Mouse (Mus musculus) C2C12 (cell line): ENCODE results near the gene Lalba.

ENCODE experiments used
- CEBPB ChIP-seq: IDR thresholded peaks from one replicate; pipeline ENCODE4 v1.6.1; 2011; ENCODE audit warnings: low read depth, mild to moderate bottlenecking, control low read depth, moderate library complexity
- CTCF ChIP-seq: IDR thresholded peaks from one replicate; pipeline ENCODE4 v1.5.1; 2011; ENCODE audit not compliant: control insufficient read depth, insufficient read depth, insufficient read length
- MYOD1 ChIP-seq: IDR thresholded peaks from one replicate; pipeline ENCODE4 v1.6.1; 2011; ENCODE audit warnings: low read depth; ENCODE audit not compliant: control insufficient read depth, insufficient read length
- USF1 ChIP-seq: IDR thresholded peaks from one replicate; pipeline ENCODE4 v1.6.1; 2011; ENCODE audit warnings: low read depth, mild to moderate bottlenecking, control low read depth, moderate library complexity

DNA sequence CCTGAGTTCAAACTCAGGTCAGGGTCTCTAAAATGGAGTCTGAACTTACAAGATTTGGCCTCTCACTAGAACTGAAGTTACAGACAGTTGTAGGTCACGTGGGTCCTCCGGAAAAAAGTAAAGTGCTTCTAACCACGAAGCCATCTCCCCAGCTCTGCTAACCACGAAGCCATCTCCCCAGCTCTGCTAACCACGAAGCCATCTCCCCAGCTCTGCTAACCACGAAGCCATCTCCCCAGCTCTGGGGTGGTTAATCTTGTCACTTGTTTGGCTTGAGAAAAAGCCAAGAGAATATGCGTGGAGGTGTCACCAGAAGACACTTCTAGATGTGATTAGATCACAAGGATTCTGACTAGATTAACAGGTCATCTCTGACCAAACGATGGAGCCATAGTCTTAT is 31.6 kb upstream of the Lalba start:
- TF ChIP-seq CTCF (no peak), USF1 (peak; percentile 95), MYOD1 (no peak), CEBPB (no peak)
